Mouse (Mus musculus): ENCODE measurements around the gene Tmem189. TPM values are rescaled to one million over a fixed set of nuclear protein-coding genes. Genes with fewer than 3 reads are reported as not detected.

The Tmem189 gene
- polyA plus RNA-seq (2015; fragmentation: Nextera tagmentation; extraction: Ambion mirVana): 38.3 and 39.6 TPM in 2 replicates

- Histone ChIP-seq H3K27me3 (ENCODE audit: control insufficient read depth, insufficient read depth, low read depth, low read length) (no peaks in the 10 kb centered on the region), H3K4me3 (ENCODE audit: low read length) (peak within 1 kb of the TSS; percentile 73), H3K9me3 (ENCODE audit: control insufficient read depth, low read length) (no peaks in the 10 kb centered on the region), H3K27ac (ENCODE audit: low read length) (peak within 1 kb of the TSS; percentile 94), H3K4me1 (replicated peaks; ENCODE audit: control insufficient read depth, insufficient read depth, low read length) (peaks cover 19% of the 10 kb centered on the region), H3K4me2 (ENCODE audit: low read depth, low read length) (peak within 1 kb of the TSS; percentile 78), H3K36me3 (ENCODE audit: control insufficient read depth, insufficient read depth, low read length) (peaks cover 13% of the 10 kb centered on the region), H3K9ac (ENCODE audit: low read length) (peak within 1 kb of the TSS; percentile 87)
- WGBS: under 1% methylated on average over 97 of the region's 99 CpGs
- peak; percentile 1; the same call in 1 of the 2 replicates for ATAC-seq (ENCODE audit: low read depth)
Measured at GRCm38 (mm10) chr2:167689501-167690218, at the start of gene Tmem189. Tmem189 (minus strand) TSS chr2:167689822.

GRCm38 (mm10) chr2:167739030-167739429 lies 49.4 kb upstream of the Tmem189 start:
- peaks cover 6% of the 10 kb centered on the region for H3K4me1 ChIP-seq (replicated peaks; ENCODE audit: control insufficient read depth, insufficient read depth, low read length)
- no peak overlapping the region for H3K4me2 ChIP-seq (ENCODE audit: low read depth, low read length)
- H3K4me3 ChIP-seq (ENCODE audit: low read length): no peak overlapping the region
- 24% methylated on average over 6 of the region's 6 CpGs for WGBS
- no peaks in the 10 kb centered on the region for H3K36me3 ChIP-seq (ENCODE audit: control insufficient read depth, insufficient read depth, low read length)
- no peak overlapping the region for H3K9ac ChIP-seq (ENCODE audit: low read length)
- no peak for ATAC-seq (ENCODE audit: low read depth)
- no peaks in the 10 kb centered on the region for H3K27me3 ChIP-seq (ENCODE audit: control insufficient read depth, insufficient read depth, low read depth, low read length)
- no peak overlapping the region for H3K27ac ChIP-seq (ENCODE audit: low read length)
- H3K9me3 ChIP-seq (ENCODE audit: control insufficient read depth, low read length): no peaks in the 10 kb centered on the region

DNA sequence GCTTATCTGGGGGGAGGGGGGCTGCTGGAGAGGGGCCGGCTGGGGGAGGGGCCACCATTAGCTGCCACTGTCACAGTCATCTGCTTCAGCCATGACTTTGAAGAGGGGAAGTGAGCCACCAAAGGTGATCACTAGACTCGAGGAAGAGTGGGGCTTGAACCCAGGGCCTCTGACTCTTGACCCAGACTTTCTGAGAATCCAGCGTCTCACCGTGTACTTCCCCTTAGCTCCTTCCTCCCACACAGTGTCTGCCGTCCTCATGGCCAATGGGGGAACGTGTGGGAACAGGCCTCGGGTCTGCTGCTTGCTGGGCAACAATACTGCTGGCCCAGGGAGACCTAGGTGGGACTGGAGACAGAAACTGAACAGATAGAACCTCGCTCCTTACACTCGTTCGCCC lies 45.2 kb upstream of the Tmem189 start:
- no peak overlapping the region for H3K27ac ChIP-seq (ENCODE audit: low read length)
- no peak overlapping the region for H3K4me3 ChIP-seq (ENCODE audit: low read length)
- H3K9ac ChIP-seq (ENCODE audit: low read length): no peak overlapping the region
- H3K4me2 ChIP-seq (ENCODE audit: low read depth, low read length): no peak overlapping the region
- H3K9me3 ChIP-seq (ENCODE audit: control insufficient read depth, low read length): no peaks in the 10 kb centered on the region
- H3K4me1 ChIP-seq (replicated peaks; ENCODE audit: control insufficient read depth, insufficient read depth, low read length): peaks cover 4% of the 10 kb centered on the region
- H3K36me3 ChIP-seq (ENCODE audit: control insufficient read depth, insufficient read depth, low read length): no peaks in the 10 kb centered on the region
- 66% methylated on average over 10 of the region's 10 CpGs for WGBS
- no peaks in the 10 kb centered on the region for H3K27me3 ChIP-seq (ENCODE audit: control insufficient read depth, insufficient read depth, low read depth, low read length)
- ATAC-seq (ENCODE audit: low read depth): no peak

DNA sequence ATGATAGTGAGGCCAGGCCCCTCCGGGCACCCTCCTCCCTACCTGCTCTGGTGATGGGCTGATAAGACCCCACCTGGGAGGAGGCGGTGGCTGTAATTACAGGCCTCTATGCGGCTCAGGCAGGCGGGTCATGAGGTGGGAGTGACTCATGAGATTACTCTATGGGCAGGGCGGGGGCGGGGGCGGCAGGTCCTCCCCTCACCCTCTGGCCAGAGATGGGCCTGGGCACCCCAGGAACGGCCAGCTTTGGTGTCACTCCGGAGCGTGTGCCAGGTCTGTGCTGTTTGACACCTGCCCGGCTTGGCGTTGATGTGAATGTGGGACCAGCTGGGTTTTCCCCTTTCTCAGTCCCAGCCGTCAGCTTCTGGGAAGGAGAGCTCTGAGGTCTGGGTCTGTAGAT lies 41.5 kb upstream of the Tmem189 start:
- Histone ChIP-seq H3K4me2 (ENCODE audit: low read depth, low read length) (no peak overlapping the region), H3K4me3 (ENCODE audit: low read length) (no peak overlapping the region), H3K27me3 (ENCODE audit: control insufficient read depth, insufficient read depth, low read depth, low read length) (no peaks in the 10 kb centered on the region), H3K27ac (ENCODE audit: low read length) (no peak overlapping the region), H3K9ac (ENCODE audit: low read length) (no peak overlapping the region), H3K9me3 (ENCODE audit: control insufficient read depth, low read length) (no peaks in the 10 kb centered on the region), H3K36me3 (ENCODE audit: control insufficient read depth, insufficient read depth, low read length) (no peaks in the 10 kb centered on the region), H3K4me1 (replicated peaks; ENCODE audit: control insufficient read depth, insufficient read depth, low read length) (peaks cover 15% of the 10 kb centered on the region)
- 51% methylated on average over 13 of the region's 13 CpGs for WGBS
- no peak for ATAC-seq (ENCODE audit: low read depth)

DNA sequence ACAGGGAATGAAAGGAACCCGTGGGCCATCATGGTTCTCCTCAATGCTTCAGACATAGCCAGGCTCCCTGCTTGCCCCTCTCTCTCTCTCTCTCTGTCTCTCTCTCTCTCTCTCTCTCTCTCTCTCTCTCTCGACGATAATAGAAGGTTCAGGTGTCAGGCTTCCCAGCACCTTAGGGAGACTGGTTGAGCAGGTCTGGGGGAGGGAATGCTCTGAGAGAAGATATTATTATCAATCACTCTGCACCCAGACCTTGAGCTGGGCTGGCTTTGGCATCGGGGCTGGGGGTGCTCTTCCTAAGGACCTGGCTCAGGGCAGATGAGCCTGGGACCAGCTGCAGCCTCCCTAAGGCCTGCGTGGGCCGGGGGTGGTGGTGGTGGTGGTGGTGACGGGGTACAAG lies 40.4 kb upstream of the Tmem189 start:
- Histone ChIP-seq H3K9ac (ENCODE audit: low read length) (no peak overlapping the region), H3K9me3 (ENCODE audit: control insufficient read depth, low read length) (no peaks in the 10 kb centered on the region), H3K4me3 (ENCODE audit: low read length) (no peak overlapping the region), H3K4me2 (ENCODE audit: low read depth, low read length) (no peak overlapping the region), H3K27ac (ENCODE audit: low read length) (no peak overlapping the region), H3K36me3 (ENCODE audit: control insufficient read depth, insufficient read depth, low read length) (no peaks in the 10 kb centered on the region), H3K27me3 (ENCODE audit: control insufficient read depth, insufficient read depth, low read depth, low read length) (no peaks in the 10 kb centered on the region), H3K4me1 (replicated peaks; ENCODE audit: control insufficient read depth, insufficient read depth, low read length) (peaks cover 14% of the 10 kb centered on the region)
- ATAC-seq (ENCODE audit: low read depth): no peak
- WGBS: 51% methylated on average over 7 of the region's 7 CpGs

DNA sequence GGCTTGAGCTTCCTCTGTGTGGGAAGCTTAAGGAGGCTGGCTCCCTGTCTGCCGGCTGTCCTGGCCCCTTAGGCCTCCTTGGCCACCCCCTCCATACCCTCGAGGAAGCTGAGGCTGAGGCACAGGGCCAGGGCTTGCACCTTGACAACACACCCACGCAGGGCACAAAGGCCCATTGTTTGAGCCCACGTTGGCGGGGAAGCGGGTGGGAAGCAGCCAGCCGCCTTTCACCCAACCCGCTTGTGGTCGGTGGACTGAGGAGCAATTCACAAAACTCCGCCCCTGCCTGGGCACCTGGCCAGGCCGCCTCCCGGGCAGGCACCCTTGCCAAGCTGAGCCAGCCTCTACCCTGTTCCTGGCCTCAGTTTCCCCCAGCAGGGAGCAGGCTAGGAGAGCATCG lies 37.5 kb upstream of the Tmem189 start:
- H3K4me1 ChIP-seq (replicated peaks; ENCODE audit: control insufficient read depth, insufficient read depth, low read length): peaks cover 14% of the 10 kb centered on the region
- H3K9me3 ChIP-seq (ENCODE audit: control insufficient read depth, low read length): no peaks in the 10 kb centered on the region
- no peak overlapping the region for H3K4me2 ChIP-seq (ENCODE audit: low read depth, low read length)
- H3K36me3 ChIP-seq (ENCODE audit: control insufficient read depth, insufficient read depth, low read length): no peaks in the 10 kb centered on the region
- WGBS: 26% methylated on average over 13 of the region's 13 CpGs
- H3K27me3 ChIP-seq (ENCODE audit: control insufficient read depth, insufficient read depth, low read depth, low read length): no peaks in the 10 kb centered on the region
- peak; percentile 80 for ATAC-seq (ENCODE audit: low read depth)
- H3K4me3 ChIP-seq (ENCODE audit: low read length): no peak overlapping the region
- H3K27ac ChIP-seq (ENCODE audit: low read length): peak overlapping the region; percentile 62; the same call in 1 of the 2 replicates
- H3K9ac ChIP-seq (ENCODE audit: low read length): peak overlapping the region; percentile 50; the same call in 1 of the 2 replicates

DNA sequence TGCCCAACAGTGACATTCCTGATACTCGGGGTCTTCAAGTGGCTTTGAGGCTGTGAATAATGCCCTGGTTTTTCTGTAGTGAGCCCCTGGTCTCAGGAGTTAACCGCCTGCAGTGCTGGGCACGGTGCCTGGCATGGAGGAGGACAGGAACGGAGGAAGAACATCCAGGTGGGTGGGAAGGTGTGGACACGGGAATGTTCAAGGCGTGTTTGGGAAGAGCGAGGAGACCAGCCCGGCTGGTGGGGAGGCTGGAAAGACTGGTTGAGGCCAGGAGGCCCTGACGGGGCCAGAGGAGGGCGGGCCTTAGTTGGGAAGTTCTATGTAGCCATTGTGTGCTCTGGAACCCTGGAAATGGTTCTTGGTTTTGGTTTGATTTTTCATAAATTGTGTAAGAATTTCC lies 36.3 kb upstream of the Tmem189 start:
- WGBS: 81% methylated on average over 10 of the region's 10 CpGs
- no peak for ATAC-seq (ENCODE audit: low read depth)
- no peak overlapping the region for H3K9ac ChIP-seq (ENCODE audit: low read length)

DNA sequence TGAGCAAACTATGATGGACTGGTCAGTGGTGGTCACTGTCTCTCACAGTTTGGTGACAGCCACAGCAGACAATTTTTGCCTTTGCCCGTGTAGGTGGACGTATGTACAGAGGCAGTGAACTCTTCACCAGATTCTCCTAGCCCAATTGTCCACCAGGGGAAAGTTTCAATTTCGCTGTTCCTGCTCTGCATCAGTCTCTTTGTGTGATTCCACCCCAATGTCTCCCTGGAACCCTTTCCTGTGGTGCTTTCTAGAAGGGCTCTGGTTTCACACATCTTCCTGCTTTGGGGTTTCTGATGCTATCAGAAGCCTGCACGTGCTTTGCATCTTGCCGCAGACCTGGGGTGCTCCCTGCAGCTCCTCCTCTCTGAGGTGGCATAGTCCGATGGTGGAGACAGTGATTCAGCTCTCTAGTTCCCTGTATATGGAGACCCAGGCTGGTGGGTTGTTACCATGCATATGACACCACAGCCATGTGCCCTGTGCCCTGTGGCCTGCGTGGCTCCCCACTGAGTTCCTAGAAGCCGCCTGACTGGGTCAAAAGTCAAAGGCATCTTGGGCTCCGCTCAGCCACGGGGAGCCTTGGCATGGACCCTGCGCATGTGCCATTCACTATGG lies 34.1 kb upstream of the Tmem189 start:
- no peaks in the 10 kb centered on the region for H3K9me3 ChIP-seq (ENCODE audit: control insufficient read depth, low read length)
- H3K4me1 ChIP-seq (replicated peaks; ENCODE audit: control insufficient read depth, insufficient read depth, low read length): peaks cover 8% of the 10 kb centered on the region
- H3K9ac ChIP-seq (ENCODE audit: low read length): no peak overlapping the region
- H3K4me3 ChIP-seq (ENCODE audit: low read length): no peak overlapping the region
- no peaks in the 10 kb centered on the region for H3K27me3 ChIP-seq (ENCODE audit: control insufficient read depth, insufficient read depth, low read depth, low read length)
- H3K27ac ChIP-seq (ENCODE audit: low read length): no peak overlapping the region
- H3K4me2 ChIP-seq (ENCODE audit: low read depth, low read length): no peak overlapping the region
- H3K36me3 ChIP-seq (ENCODE audit: control insufficient read depth, insufficient read depth, low read length): no peaks in the 10 kb centered on the region
- ATAC-seq (ENCODE audit: low read depth): no peak
- 77% methylated on average over 11 of the region's 11 CpGs for WGBS

More for the DNA sequence above, 36.3 kb upstream of the Tmem189 start:
- Histone ChIP-seq H3K4me1 (replicated peaks; ENCODE audit: control insufficient read depth, insufficient read depth, low read length) (peaks cover 14% of the 10 kb centered on the region), H3K4me2 (ENCODE audit: low read depth, low read length) (no peak overlapping the region), H3K27ac (ENCODE audit: low read length) (no peak overlapping the region), H3K27me3 (ENCODE audit: control insufficient read depth, insufficient read depth, low read depth, low read length) (no peaks in the 10 kb centered on the region), H3K36me3 (ENCODE audit: control insufficient read depth, insufficient read depth, low read length) (no peaks in the 10 kb centered on the region), H3K9me3 (ENCODE audit: control insufficient read depth, low read length) (no peaks in the 10 kb centered on the region), H3K4me3 (ENCODE audit: low read length) (no peak overlapping the region)

- Histone ChIP-seq H3K9me3 (ENCODE audit: control insufficient read depth, low read length) (no peaks in the 10 kb centered on the region), H3K27me3 (ENCODE audit: control insufficient read depth, insufficient read depth, low read depth, low read length) (no peaks in the 10 kb centered on the region), H3K4me3 (ENCODE audit: low read length) (no peak overlapping the region), H3K4me1 (replicated peaks; ENCODE audit: control insufficient read depth, insufficient read depth, low read length) (peaks cover 8% of the 10 kb centered on the region), H3K9ac (ENCODE audit: low read length) (no peak overlapping the region), H3K4me2 (ENCODE audit: low read depth, low read length) (no peak overlapping the region), H3K36me3 (ENCODE audit: control insufficient read depth, insufficient read depth, low read length) (no peaks in the 10 kb centered on the region), H3K27ac (ENCODE audit: low read length) (no peak overlapping the region)
- ATAC-seq (ENCODE audit: low read depth): no peak
- 59% methylated on average over 6 of the region's 6 CpGs for whole genome bisulfite sequencing
Measured at GRCm38 (mm10) chr2:167722538-167722937, 32.9 kb upstream of the Tmem189 start.
